Mouse (Mus musculus): ENCODE results near the gene Pkn1. TPM values are rescaled to one million over a fixed set of nuclear protein-coding genes. Genes with fewer than 3 reads are reported as not detected.
A peak's percentile ranks its signal among the peaks of the same experiment; 100 is the strongest.

The Pkn1 gene
- 54.7 and 65.6 TPM in 2 replicates for total RNA-seq (2014; rRNA removed)
- polyA plus RNA-seq (2015; fragmentation: Nextera tagmentation; extraction: Ambion mirVana) = 18.2 and 21.8 TPM in 2 replicates

DNA sequence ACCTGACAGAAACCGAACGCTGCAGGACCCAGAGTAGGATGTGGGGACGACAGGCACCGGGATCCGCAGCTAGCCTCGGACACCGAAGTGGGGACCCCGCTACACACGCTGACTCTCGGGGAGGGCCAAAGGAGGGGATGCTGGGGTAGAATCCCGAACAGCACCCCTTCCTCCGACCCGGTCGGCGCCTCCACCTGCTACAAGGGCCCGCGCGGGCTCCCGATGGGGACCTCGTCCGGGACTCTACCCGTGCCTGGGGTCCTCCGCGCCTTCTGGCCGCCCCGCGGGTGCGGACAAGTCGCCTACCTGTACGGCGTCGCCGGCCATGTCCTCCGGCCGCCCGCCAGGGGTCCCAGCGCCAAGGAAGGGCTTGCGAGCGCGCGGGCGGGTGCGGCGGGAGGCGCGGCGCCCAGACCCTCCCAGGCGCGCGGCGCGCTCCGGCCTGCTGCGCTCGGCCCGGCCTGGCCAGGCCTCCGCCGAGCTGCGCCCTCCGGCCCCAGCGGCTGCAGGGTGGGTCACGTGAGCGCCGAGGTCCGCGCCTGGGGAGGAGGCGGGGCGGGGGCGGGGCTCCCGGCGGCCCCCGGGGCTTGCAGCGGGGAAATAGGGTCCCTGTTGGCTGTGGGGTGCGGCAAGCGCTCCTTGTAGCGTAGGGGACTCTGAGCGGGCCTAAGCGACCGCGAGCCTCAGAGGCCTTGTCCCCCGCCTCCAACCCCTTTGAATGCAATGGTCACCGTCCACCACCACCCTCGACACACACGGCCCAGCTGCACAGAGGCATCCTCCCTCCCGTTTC, at the start of gene Pkn1:
TSS of gene Pkn1 (minus strand) at position 519 of the 793 bp plus-strand sequence.
- peak; percentile 87 for ATAC-seq
- Histone ChIP-seq H3K36me3 (ENCODE audit: insufficient read depth, low read length) (no peaks in the 10 kb centered on the region), H3K4me2 (ENCODE audit: low read depth, low read length) (peak within 1 kb of the TSS; percentile 95), H3K9me3 (ENCODE audit: low read length) (no peaks in the 10 kb centered on the region), H3K9ac (replicated peaks; ENCODE audit: low read length) (peak within 1 kb of the TSS; percentile 96), H3K27me3 (ENCODE audit: insufficient read depth, low read length) (no peaks in the 10 kb centered on the region), H3K4me3 (ENCODE audit: low read length) (peak within 1 kb of the TSS; percentile 90), H3K4me1 (ENCODE audit: insufficient read depth, low read length) (peaks cover 20% of the 10 kb centered on the region), H3K27ac (peak within 1 kb of the TSS; percentile 85)
- no peak for TF ChIP-seq CTCF (IDR thresholded peaks at IDR 0.05; ENCODE audit: low read depth)
- peak; percentile 87 for DNase-seq (ENCODE audit: low spot score)
- under 1% methylated on average over 55 of the region's 85 CpGs for WGBS

DNA sequence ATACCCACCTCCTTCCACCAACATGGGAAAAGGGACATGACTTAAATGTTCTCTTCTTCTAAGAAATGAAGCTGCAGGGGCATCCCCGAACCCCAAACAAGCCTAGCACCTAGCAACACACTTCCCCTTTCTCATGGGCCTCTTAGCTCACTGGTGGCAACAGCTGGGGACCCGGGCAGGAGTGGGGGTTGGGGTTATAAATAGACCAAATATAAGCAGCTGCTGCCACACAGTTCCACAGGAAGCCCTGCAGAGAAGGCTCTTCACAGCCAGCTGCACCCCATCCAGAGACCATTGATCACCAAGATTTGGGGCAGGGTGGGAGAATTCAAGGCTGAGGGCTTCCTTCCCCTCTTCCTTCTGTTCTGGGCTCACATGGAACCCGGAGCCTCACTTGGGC, 49.7 kb upstream of the Pkn1 start:
- H3K9ac ChIP-seq (replicated peaks; ENCODE audit: low read length) = no peak overlapping the region
- TF ChIP-seq CTCF (IDR thresholded peaks at IDR 0.05; ENCODE audit: low read depth) = no peak
- H3K4me1 ChIP-seq (ENCODE audit: insufficient read depth, low read length) = no peaks in the 10 kb centered on the region; the same call in 1 of the 2 replicates
- H3K4me3 ChIP-seq (ENCODE audit: low read length) = no peak overlapping the region
- 46% methylated on average over 3 of the region's 3 CpGs for WGBS
- H3K27me3 ChIP-seq (ENCODE audit: insufficient read depth, low read length) = no peaks in the 10 kb centered on the region
- H3K9me3 ChIP-seq (ENCODE audit: low read length) = no peaks in the 10 kb centered on the region
- H3K36me3 ChIP-seq (ENCODE audit: insufficient read depth, low read length) = no peaks in the 10 kb centered on the region
- H3K27ac ChIP-seq = no peak overlapping the region
- no peak for DNase-seq (ENCODE audit: low spot score)
- no peak overlapping the region for H3K4me2 ChIP-seq (ENCODE audit: low read depth, low read length)
- ATAC-seq = peak; percentile 21; the same call in 1 of the 2 replicates

DNA sequence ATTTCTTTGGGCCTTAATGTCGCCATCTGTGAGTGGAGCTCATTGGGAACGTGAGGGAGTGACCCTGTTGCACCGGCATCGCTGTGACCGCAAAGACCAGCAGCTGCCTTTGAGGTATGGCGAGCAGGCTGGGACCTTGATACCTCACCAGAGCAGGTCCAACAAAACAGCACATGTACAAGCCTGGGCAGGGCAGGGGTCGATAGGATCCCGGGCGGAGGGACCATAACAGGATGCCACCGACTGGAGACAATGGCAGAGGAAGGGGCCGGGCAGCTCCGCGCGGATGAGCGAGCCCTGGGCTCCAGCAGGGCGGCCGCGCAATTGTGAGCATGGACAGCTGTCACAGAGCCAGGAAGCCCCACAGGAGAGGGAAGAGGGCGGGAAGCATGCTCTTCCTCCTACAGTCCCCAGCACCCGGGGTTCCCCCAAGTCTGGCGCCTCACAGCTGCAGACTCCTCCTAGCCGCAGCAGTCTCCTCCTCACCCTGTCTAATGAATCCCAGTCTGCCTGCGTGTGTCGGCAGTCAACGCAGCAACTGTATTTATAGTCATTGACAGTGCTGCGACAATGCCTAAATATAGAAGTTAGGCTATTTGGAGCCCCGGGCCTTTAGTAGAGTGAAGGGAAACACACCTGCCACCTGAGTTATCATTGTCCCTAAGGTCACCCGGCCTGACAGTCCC, 48.8 kb upstream of the Pkn1 start:
- ATAC-seq (peak; percentile 75), DNase-seq (ENCODE audit: low spot score) (peak; percentile 59)
- WGBS = 1% methylated on average over 28 of the region's 28 CpGs
- Histone ChIP-seq H3K27me3 (ENCODE audit: insufficient read depth, low read length) (no peaks in the 10 kb centered on the region), H3K4me2 (ENCODE audit: low read depth, low read length) (peak overlapping the region; percentile 69), H3K9me3 (ENCODE audit: low read length) (no peaks in the 10 kb centered on the region), H3K9ac (replicated peaks; ENCODE audit: low read length) (peak overlapping the region; percentile 45; the same call in 1 of the 2 replicates), H3K4me3 (ENCODE audit: low read length) (peak overlapping the region; percentile 35), H3K4me1 (ENCODE audit: insufficient read depth, low read length) (no peaks in the 10 kb centered on the region; the same call in 1 of the 2 replicates), H3K27ac (peak overlapping the region; percentile 41; the same call in 1 of the 2 replicates), H3K36me3 (ENCODE audit: insufficient read depth, low read length) (no peaks in the 10 kb centered on the region)
- TF ChIP-seq CTCF (IDR thresholded peaks at IDR 0.05; ENCODE audit: low read depth) = no peak

DNA sequence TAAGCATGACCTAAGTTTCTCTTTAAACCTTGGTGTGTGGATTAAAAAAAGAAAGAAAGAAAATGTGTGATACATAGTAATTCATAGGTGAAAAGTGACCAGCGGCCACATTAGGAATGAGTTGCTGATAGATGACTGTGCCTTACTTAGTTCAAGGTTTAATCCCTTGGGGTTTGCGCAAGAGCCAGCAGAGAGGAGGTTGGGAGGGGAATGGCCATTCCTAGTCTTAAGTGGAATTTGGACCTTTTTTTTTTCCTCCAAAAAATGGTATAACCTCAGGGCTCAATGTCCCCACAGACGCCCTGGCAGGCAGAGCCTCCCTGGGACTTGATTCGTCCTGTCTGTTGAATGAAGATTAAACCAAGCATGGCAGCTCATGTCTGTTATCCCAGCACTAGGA, 45.1 kb upstream of the Pkn1 start:
- no peak overlapping the region for H3K4me3 ChIP-seq (ENCODE audit: low read length)
- no peak for ATAC-seq
- H3K36me3 ChIP-seq (ENCODE audit: insufficient read depth, low read length) = no peaks in the 10 kb centered on the region
- H3K27me3 ChIP-seq (ENCODE audit: insufficient read depth, low read length) = 0 out of 2 replicates have a peak, but pooled peaks cover 2% of the 10 kb centered on the region
- TF ChIP-seq CTCF (IDR thresholded peaks at IDR 0.05; ENCODE audit: low read depth) = no peak
- H3K9ac ChIP-seq (replicated peaks; ENCODE audit: low read length) = no peak overlapping the region
- H3K4me1 ChIP-seq (ENCODE audit: insufficient read depth, low read length) = peaks cover 4% of the 10 kb centered on the region; the same call in 1 of the 2 replicates
- H3K4me2 ChIP-seq (ENCODE audit: low read depth, low read length) = no peak overlapping the region
- WGBS = 78% methylated on average over 4 of the region's 4 CpGs
- no peaks in the 10 kb centered on the region for H3K9me3 ChIP-seq (ENCODE audit: low read length)
- DNase-seq (ENCODE audit: low spot score) = no peak
- H3K27ac ChIP-seq = no peak overlapping the region

DNA sequence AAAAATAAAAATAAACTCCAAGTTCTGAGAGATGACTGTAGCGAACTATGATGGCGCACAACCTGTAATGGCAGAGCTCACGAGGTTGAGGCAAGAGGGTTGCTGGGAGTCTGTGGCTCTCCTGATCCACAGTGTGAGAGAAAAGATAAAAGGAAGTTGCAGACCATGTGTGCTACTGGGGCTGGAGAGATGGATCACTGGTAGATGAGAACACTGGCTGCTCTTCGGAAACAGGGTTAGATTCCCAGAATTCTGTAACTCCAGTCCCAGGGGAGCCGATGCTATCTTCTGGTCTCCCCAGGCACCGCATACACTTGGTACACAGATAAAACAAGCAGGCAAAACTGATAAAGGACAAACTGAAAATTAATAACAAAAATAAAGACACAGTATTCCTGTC, 44.0 kb upstream of the Pkn1 start:
- Histone ChIP-seq H3K27me3 (ENCODE audit: insufficient read depth, low read length) (0 out of 2 replicates have a peak, but pooled peaks cover 2% of the 10 kb centered on the region), H3K36me3 (ENCODE audit: insufficient read depth, low read length) (no peaks in the 10 kb centered on the region)
- WGBS = 93% methylated on average over 6 of the region's 6 CpGs

DNA sequence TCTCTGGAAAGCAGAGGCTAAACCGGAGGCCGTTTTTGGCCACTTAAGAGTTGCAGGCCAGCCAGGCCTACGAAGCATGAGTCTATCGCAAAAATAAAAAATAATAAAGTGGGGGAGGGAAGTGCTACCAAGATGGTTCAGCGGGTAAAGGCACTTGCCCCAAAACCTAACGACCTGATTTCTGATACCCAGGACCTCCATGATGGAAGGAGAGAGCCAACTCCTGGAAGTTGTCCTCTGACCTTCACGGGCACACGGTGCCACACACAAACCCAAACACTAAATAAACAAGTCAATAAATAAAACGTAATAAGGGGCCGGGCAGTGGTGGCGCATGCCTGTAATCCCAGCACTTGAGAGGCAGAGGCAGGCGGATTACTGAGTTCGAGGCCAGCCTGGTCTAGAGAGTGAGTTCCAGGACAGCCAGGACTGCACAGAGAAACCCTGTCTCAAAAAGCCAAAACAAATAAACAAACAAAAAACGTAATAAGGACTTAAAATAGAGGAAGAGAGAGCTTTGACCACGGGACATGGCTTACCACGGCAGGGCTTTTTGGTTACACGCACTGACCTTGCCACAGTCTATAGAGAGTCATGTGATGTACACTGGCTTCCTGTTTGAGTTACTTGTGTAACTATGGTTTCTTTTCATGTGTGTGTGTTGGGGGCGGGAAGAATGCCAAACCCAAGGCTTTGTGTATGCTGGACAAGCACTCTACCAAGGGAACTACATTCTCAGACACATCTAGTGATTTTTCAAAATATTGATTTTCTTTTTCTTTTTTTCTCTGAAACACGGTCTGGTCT, 43.1 kb upstream of the Pkn1 start:
- Histone ChIP-seq H3K4me1 (ENCODE audit: insufficient read depth, low read length) (0 out of 2 replicates have a peak, but pooled peaks cover 4% of the 10 kb centered on the region), H3K27me3 (ENCODE audit: insufficient read depth, low read length) (0 out of 2 replicates have a peak, but pooled peaks cover 2% of the 10 kb centered on the region), H3K9me3 (ENCODE audit: low read length) (no peaks in the 10 kb centered on the region), H3K36me3 (ENCODE audit: insufficient read depth, low read length) (no peaks in the 10 kb centered on the region), H3K27ac (0 out of 2 replicates have a peak overlapping the region, but pooled peaks have one; percentile 22), H3K4me2 (ENCODE audit: low read depth, low read length) (peak overlapping the region; percentile 86; the same call in 1 of the 2 replicates), H3K4me3 (ENCODE audit: low read length) (no peak overlapping the region), H3K9ac (replicated peaks; ENCODE audit: low read length) (no peak overlapping the region)
- DNase-seq (ENCODE audit: low spot score) = no peak
- TF ChIP-seq CTCF (IDR thresholded peaks at IDR 0.05; ENCODE audit: low read depth) = no peak
- WGBS = 79% methylated on average over 19 of the region's 19 CpGs
- ATAC-seq = no peak

More for the DNA sequence above, 44.0 kb upstream of the Pkn1 start:
- ATAC-seq (no peak), DNase-seq (ENCODE audit: low spot score) (no peak)
- H3K27ac ChIP-seq = no peak overlapping the region
- H3K4me1 ChIP-seq (ENCODE audit: insufficient read depth, low read length) = peaks cover 4% of the 10 kb centered on the region; the same call in 1 of the 2 replicates
- H3K9me3 ChIP-seq (ENCODE audit: low read length) = no peaks in the 10 kb centered on the region
- H3K9ac ChIP-seq (replicated peaks; ENCODE audit: low read length) = no peak overlapping the region
- no peak overlapping the region for H3K4me2 ChIP-seq (ENCODE audit: low read depth, low read length)
- H3K4me3 ChIP-seq (ENCODE audit: low read length) = no peak overlapping the region
- TF ChIP-seq CTCF (IDR thresholded peaks at IDR 0.05; ENCODE audit: low read depth) = no peak
